ENCODE assay signal across 8 mouse cellular contexts in the genomic region with DNA sequence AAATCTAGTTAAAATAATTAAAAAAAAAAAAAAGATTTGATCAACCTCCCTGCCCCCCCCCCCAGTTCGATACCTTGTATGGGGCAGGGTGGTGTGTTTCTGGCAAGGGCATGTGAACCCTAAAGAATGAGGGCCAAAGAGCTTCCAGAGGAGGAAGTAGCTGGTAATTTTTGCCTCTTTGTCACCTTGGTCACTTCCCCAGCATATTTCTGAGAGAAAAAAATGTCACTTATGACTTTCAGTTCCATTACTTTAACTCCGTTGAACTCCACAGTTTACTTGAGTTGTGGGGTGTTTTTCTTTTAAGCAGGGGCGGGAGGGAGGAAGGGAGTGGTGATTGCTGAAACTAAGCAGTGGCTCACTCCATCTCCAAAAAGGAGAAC. TPM values are rescaled to one million over a fixed set of nuclear protein-coding genes. Genes with fewer than 3 reads are reported as not detected.
DNase-seq lines count a peak whose midpoint lies in the region; ATAC-seq and TF ChIP-seq lines count a peak whose summit lies in the region.

No protein-coding gene starts in this region.

- H3K4me2 ChIP-seq in kidney, embryonic 14.5 days (replicated peaks; ENCODE audit: low read depth, low read length) = peak overlapping the region; percentile 40
- H3K4me2 ChIP-seq in heart, embryonic 16.5 days (ENCODE audit: low read depth, low read length) = peak overlapping the region; percentile 61
- peak overlapping the region; percentile 63 for H3K4me2 ChIP-seq in liver, embryonic 12.5 days

- peak overlapping the region; percentile 44 for H3K4me3 ChIP-seq in kidney, embryonic 14.5 days (ENCODE audit: low read length)
- peak overlapping the region; percentile 57 for H3K4me3 ChIP-seq in heart, embryonic 16.5 days (ENCODE audit: low read length)
- peak overlapping the region; percentile 66 for H3K4me3 ChIP-seq in liver, embryonic 12.5 days

- no peaks in the 10 kb centered on the region for H3K36me3 ChIP-seq in kidney, embryonic 14.5 days (ENCODE audit: control insufficient read depth, insufficient read depth, low read length)
- no peaks in the 10 kb centered on the region for H3K36me3 ChIP-seq in heart, embryonic 16.5 days (ENCODE audit: control insufficient read depth, insufficient read depth)
- peaks cover 12% of the 10 kb centered on the region; the same call in 1 of the 2 replicates for H3K36me3 ChIP-seq in liver, embryonic 12.5 days

- H3K27me3 ChIP-seq in kidney, embryonic 14.5 days (ENCODE audit: control insufficient read depth, insufficient read depth, low read length) = no peaks in the 10 kb centered on the region
- no peaks in the 10 kb centered on the region for H3K27me3 ChIP-seq in heart, embryonic 16.5 days (ENCODE audit: control insufficient read depth, insufficient read depth, low read length)
- no peaks in the 10 kb centered on the region for H3K27me3 ChIP-seq in liver, embryonic 12.5 days (replicated peaks)

- H3K9ac ChIP-seq in kidney, embryonic 14.5 days (ENCODE audit: low read depth, low read length) = peak overlapping the region; percentile 53
- peak overlapping the region; percentile 75 for H3K9ac ChIP-seq in heart, embryonic 16.5 days (ENCODE audit: low read length)
- H3K9ac ChIP-seq in liver, embryonic 12.5 days = peak overlapping the region; percentile 78

- no peaks in the 10 kb centered on the region for H3K4me1 ChIP-seq in kidney, embryonic 14.5 days (ENCODE audit: control insufficient read depth, insufficient read depth, low read length)
- no peaks in the 10 kb centered on the region for H3K4me1 ChIP-seq in heart, embryonic 16.5 days (ENCODE audit: control insufficient read depth, insufficient read depth, low read length)
- peaks cover 10% of the 10 kb centered on the region; the same call in 1 of the 2 replicates for H3K4me1 ChIP-seq in liver, embryonic 12.5 days

- no peak for DNase-seq in kidney, postnatal 25 days
- peak; percentile 37 for DNase-seq in brain, embryonic 14.5 days (ENCODE audit: low read depth)
- peak; percentile 5 to 6 for DNase-seq in natural killer cell, adult 2 months (ENCODE audit: low spot score in 2 of 2)
- DNase-seq in left cerebral cortex, adult 8-10 months (ENCODE audit: low spot score in 2 of 2) = no peak
- no peak for DNase-seq in thymus, postnatal 36 days

- peak; percentile 30 for ATAC-seq in kidney, embryonic 14.5 days (ENCODE audit: low FRiP score, low TSS enrichment)
- ATAC-seq in heart, embryonic 16.5 days (replicated peaks; ENCODE audit: extremely low read depth, insufficient read depth, low FRiP score) = no peak
- ATAC-seq in liver, embryonic 12.5 days = peak; percentile 51

- TF ChIP-seq POLR2A in brain, embryonic 14.5 days (IDR thresholded peaks at IDR 0.05; ENCODE audit: borderline replicate concordance, extremely low read depth, insufficient read depth, insufficient read length, poor library complexity, severe bottlenecking) = no peak

- no peak for TF ChIP-seq CTCF in brain, embryonic 14.5 days (IDR thresholded peaks at IDR 0.05; ENCODE audit: borderline replicate concordance, extremely low read depth, insufficient read depth, insufficient read length)

- no peaks in the 10 kb centered on the region for H3K9me3 ChIP-seq in kidney, embryonic 14.5 days (ENCODE audit: control insufficient read depth, low read length)
- no peaks in the 10 kb centered on the region for H3K9me3 ChIP-seq in heart, embryonic 16.5 days (replicated peaks; ENCODE audit: control insufficient read depth, low read length)
- no peaks in the 10 kb centered on the region for H3K9me3 ChIP-seq in liver, embryonic 12.5 days (replicated peaks)

- H3K27ac ChIP-seq in kidney, embryonic 14.5 days (ENCODE audit: low read depth, low read length) = peak overlapping the region; percentile 90
- H3K27ac ChIP-seq in heart, embryonic 16.5 days (ENCODE audit: low read length) = peak overlapping the region; percentile 95
- peak overlapping the region; percentile 91 for H3K27ac ChIP-seq in liver, embryonic 12.5 days

- 31% methylated on average over 3 of the region's 3 CpGs for WGBS in kidney, embryonic 14.5 days
- WGBS in heart, embryonic 16.5 days = 13% methylated on average over 3 of the region's 3 CpGs
- WGBS in liver, embryonic 12.5 days (ENCODE audit: insufficient replicate concordance) = 7% methylated on average over 3 of the region's 3 CpGs

RNA-seq across cellular contexts. Expression of gene Xiap, which starts 9.4 kb away (rescaled TPM):
- polyA plus RNA-seq in kidney, embryonic 14.5 days (2014; fragmentation: Nextera tagmentation; extraction: Ambion mirVana) = 19.8 and 23.7 TPM in 2 replicates
- 27.8 and 32.2 TPM in 2 replicates for polyA plus RNA-seq in brain, embryonic 14.5 days (2012; rRNA removed)
- polyA plus RNA-seq in heart, embryonic 16.5 days (2015; fragmentation: Nextera tagmentation; extraction: Ambion mirVana) = 9.7 and 10.1 TPM in 2 replicates
- polyA plus RNA-seq in liver, embryonic 12.5 days (2016; fragmentation: Nextera tagmentation; extraction: Ambion mirVana) = 6.6 and 7.9 TPM in 2 replicates
- 10 to 100 TPM; 48.7 to 63.7 (median 58.8) TPM for total RNA-seq in left cerebral cortex, adult 8-10 months (2022)

Comparison
In these comparisons a context has a peak if more than half of its experiments do, and no peak if none do; other contexts are left out.
1. DNase-seq: peak in brain, embryonic 14.5 days (single experiment) and natural killer cell, adult 2 months (2 of 2); none in kidney, postnatal 25 days (0 of 2), left cerebral cortex, adult 8-10 months (0 of 2) and thymus, postnatal 36 days (0 of 2).
2. Peak in every context shown above with its lines, with median percentiles within 50 percentile points of each other: H3K27ac ChIP-seq, H3K4me2 ChIP-seq, H3K4me3 ChIP-seq and H3K9ac ChIP-seq.